ENCODE assay signal across 8 mouse cellular contexts in the genomic region with DNA sequence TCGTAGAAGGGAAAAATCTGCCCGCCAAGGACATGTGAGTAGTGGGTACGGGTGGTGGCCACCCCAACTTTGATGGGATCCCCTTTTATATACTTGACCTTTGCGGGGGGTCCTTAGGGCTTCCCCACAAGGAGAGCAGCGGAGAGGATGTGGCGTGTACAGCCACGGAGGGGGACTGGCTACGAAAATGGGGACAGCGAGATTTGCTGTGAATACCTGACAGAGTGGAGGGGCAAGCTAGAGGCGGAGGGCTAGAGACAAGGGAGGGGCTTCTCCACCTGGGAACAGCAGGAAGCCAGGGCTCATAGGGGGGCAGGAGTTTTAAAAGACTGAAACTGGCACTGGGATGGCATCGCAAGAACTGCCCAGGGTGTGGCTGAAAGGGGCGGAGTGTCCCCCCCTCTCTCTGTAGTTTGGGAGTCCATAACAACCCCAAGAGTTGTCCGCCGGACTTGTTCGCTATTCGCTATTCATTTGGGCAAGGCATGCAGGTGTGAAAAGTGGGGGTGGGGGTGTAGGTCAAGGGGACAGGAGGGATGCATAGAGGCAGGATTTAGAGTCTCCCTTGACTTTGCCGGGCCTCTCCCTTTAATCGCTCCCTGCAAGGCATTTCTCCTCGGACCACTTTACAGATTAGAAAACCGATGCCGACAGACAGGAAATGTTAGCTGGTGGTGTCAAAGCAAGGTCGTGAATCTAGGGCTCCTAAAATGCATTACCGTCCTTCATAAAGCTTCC. TPM values are rescaled to one million over a fixed set of nuclear protein-coding genes. Genes with fewer than 3 reads are reported as not detected.
A peak's percentile ranks its signal among the peaks of the same experiment; 100 is the strongest.
DNase-seq lines count a peak whose midpoint lies in the region; ATAC-seq lines count a peak whose summit lies in the region.

No protein-coding gene starts in this region.

- no peaks in the 10 kb centered on the region for H3K9me3 ChIP-seq in hindbrain, embryonic 13.5 days
- peaks cover 2% of the 10 kb centered on the region; the same call in 1 of the 2 replicates for H3K9me3 ChIP-seq in megakaryocyte, embryonic 14.5 days

- H3K4me1 ChIP-seq in hindbrain, embryonic 13.5 days (replicated peaks): peaks cover 28% of the 10 kb centered on the region
- H3K4me1 ChIP-seq in megakaryocyte, embryonic 14.5 days: peaks cover 47% of the 10 kb centered on the region

- H3K27ac ChIP-seq in hindbrain, embryonic 13.5 days: 0 out of 2 replicates have a peak overlapping the region, but pooled peaks have one; percentile 40

- peak overlapping the region; percentile 89 for H3K4me2 ChIP-seq in hindbrain, embryonic 13.5 days

- DNase-seq in gastrocnemius, adult 18-20 months (ENCODE audit: low spot score): peak; percentile 21
- DNase-seq in gastrocnemius, postnatal 25 days: no peak
- DNase-seq in 3T3-L1 (ENCODE audit: low read depth, low spot score): peak; percentile 64
- peak; percentile 26 to 54 for DNase-seq in adrenal gland, postnatal 36 days
- no peak for DNase-seq in right cerebral cortex, adult 18-20 months
- DNase-seq in gastrocnemius, postnatal 4 days (ENCODE audit: low spot score in 2 of 2): no peak

- H3K36me3 ChIP-seq in hindbrain, embryonic 13.5 days: no peaks in the 10 kb centered on the region
- no peaks in the 10 kb centered on the region for H3K36me3 ChIP-seq in megakaryocyte, embryonic 14.5 days (replicated peaks; ENCODE audit: low read length)

- H3K9ac ChIP-seq in hindbrain, embryonic 13.5 days: peak overlapping the region; percentile 78

- peaks cover 15% of the 10 kb centered on the region for H3K27me3 ChIP-seq in hindbrain, embryonic 13.5 days
- H3K27me3 ChIP-seq in megakaryocyte, embryonic 14.5 days (replicated peaks): peaks cover 46% of the 10 kb centered on the region

- ATAC-seq in hindbrain, embryonic 13.5 days (ENCODE audit: low FRiP score): peak; percentile 60

- WGBS in hindbrain, embryonic 13.5 days: 1% methylated on average over 23 of the region's 23 CpGs

- peak overlapping the region; percentile 59 for H3K4me3 ChIP-seq in hindbrain, embryonic 13.5 days
- peak overlapping the region; percentile 93 for H3K4me3 ChIP-seq in megakaryocyte, embryonic 14.5 days (replicated peaks)

RNA-seq across cellular contexts. Expression of a gene that starts 0.6 kb away (rescaled TPM):
- 10 to 100 TPM; 32.3 to 34.8 TPM for total RNA-seq in gastrocnemius, adult 18-20 months (2021)
- total RNA-seq in gastrocnemius, postnatal 25 days (2021): 10 to 100 TPM; 23.6 to 26.4 TPM
- 10 to 100 TPM; 11.2 to 11.9 TPM for total RNA-seq in adrenal gland, postnatal 36 days (2021)
- 16.2 and 17.3 TPM in 2 replicates for polyA plus RNA-seq in hindbrain, embryonic 13.5 days (2015; fragmentation: Nextera tagmentation; extraction: Ambion mirVana)
- polyA plus RNA-seq in megakaryocyte, embryonic 14.5 days (2012; ENCODE audit: insufficient read depth, low replicate concordance): 4.4 and 18.1 TPM in 2 replicates
- total RNA-seq in gastrocnemius, postnatal 4 days (2021): 1 to 10 TPM; 7.4 TPM

RNA-seq across cellular contexts. Expression of a gene that starts 30.0 kb away (rescaled TPM):
- total RNA-seq in gastrocnemius, adult 18-20 months (2021): not detected
- total RNA-seq in gastrocnemius, postnatal 25 days (2021): not detected
- total RNA-seq in adrenal gland, postnatal 36 days (2021): not detected
- not detected in 2 replicates for polyA plus RNA-seq in hindbrain, embryonic 13.5 days (2015; fragmentation: Nextera tagmentation; extraction: Ambion mirVana)
- not detected in 2 replicates for polyA plus RNA-seq in megakaryocyte, embryonic 14.5 days (2012; ENCODE audit: insufficient read depth, low replicate concordance)
- total RNA-seq in gastrocnemius, postnatal 4 days (2021): under 1 TPM; 0.26 to 0.66 TPM

RNA-seq across cellular contexts. Expression of a gene that starts 32.1 kb away (rescaled TPM):
- total RNA-seq in gastrocnemius, adult 18-20 months (2021): 10 to 100 TPM; 65.1 to 72.1 TPM
- 10 to 100 TPM; 55.1 to 58.7 TPM for total RNA-seq in gastrocnemius, postnatal 25 days (2021)
- total RNA-seq in adrenal gland, postnatal 36 days (2021): 10 to 100 TPM; 69.3 to 96.9 TPM
- polyA plus RNA-seq in hindbrain, embryonic 13.5 days (2015; fragmentation: Nextera tagmentation; extraction: Ambion mirVana): 231 and 236 TPM in 2 replicates
- 14.7 and 91.2 TPM in 2 replicates for polyA plus RNA-seq in megakaryocyte, embryonic 14.5 days (2012; ENCODE audit: insufficient read depth, low replicate concordance)
- total RNA-seq in gastrocnemius, postnatal 4 days (2021): 10 to 100 TPM; 81.3 to 86.7 TPM

RNA-seq across cellular contexts. Expression of a gene that starts 46.0 kb away (rescaled TPM):
- under 1 TPM in 1 of 2 experiments, not detected in 1; 0.07 TPM for total RNA-seq in gastrocnemius, adult 18-20 months (2021)
- total RNA-seq in gastrocnemius, postnatal 25 days (2021): under 1 TPM in 1 of 2 experiments, not detected in 1; 0.11 TPM
- 1 to 10 TPM; 5.3 to 6.8 TPM for total RNA-seq in adrenal gland, postnatal 36 days (2021)
- polyA plus RNA-seq in hindbrain, embryonic 13.5 days (2015; fragmentation: Nextera tagmentation; extraction: Ambion mirVana): 0.04 and 0.09 TPM in 2 replicates
- polyA plus RNA-seq in megakaryocyte, embryonic 14.5 days (2012; ENCODE audit: insufficient read depth, low replicate concordance): 0.06 TPM in 1 of 2 replicates, not detected in the other
- under 1 TPM; 0.10 to 0.23 TPM for total RNA-seq in gastrocnemius, postnatal 4 days (2021)

RNA-seq across cellular contexts. Expression of a gene that starts 51.6 kb away (rescaled TPM):
- total RNA-seq in gastrocnemius, adult 18-20 months (2021): 1 to 10 TPM; 4.2 to 4.4 TPM
- total RNA-seq in gastrocnemius, postnatal 25 days (2021): 1 to 10 TPM; 3.2 to 3.8 TPM
- total RNA-seq in adrenal gland, postnatal 36 days (2021): 10 to 100 TPM in 1 of 2 experiments, 1 to 10 TPM in 1; 9.6 to 11.5 TPM
- 27.7 and 28.2 TPM in 2 replicates for polyA plus RNA-seq in hindbrain, embryonic 13.5 days (2015; fragmentation: Nextera tagmentation; extraction: Ambion mirVana)
- polyA plus RNA-seq in megakaryocyte, embryonic 14.5 days (2012; ENCODE audit: insufficient read depth, low replicate concordance): 47.2 and 54.5 TPM in 2 replicates
- total RNA-seq in gastrocnemius, postnatal 4 days (2021): 10 to 100 TPM; 10.2 to 11.7 TPM

Comparison
In these comparisons a context has a peak if more than half of its experiments do, and no peak if none do; other contexts are left out.
1. DNase-seq: peak in gastrocnemius, adult 18-20 months (single experiment), 3T3-L1 (single experiment) and adrenal gland, postnatal 36 days (2 of 2); none in gastrocnemius, postnatal 25 days (single experiment), right cerebral cortex, adult 18-20 months (single experiment) and gastrocnemius, postnatal 4 days (0 of 2).